Mouse (Mus musculus): ENCODE measurements around the gene Nedd8. TPM values are rescaled to one million over a fixed set of nuclear protein-coding genes. Genes with fewer than 3 reads are reported as not detected.

Gene Nedd8
- polyA plus RNA-seq, 1 experiment, result not detected

- Histone ChIP-seq H3K27ac (ENCODE audit: insufficient read depth, low read depth, low read length) (no peak overlapping the region), H3K4me3 (ENCODE audit: insufficient read depth, low read depth, low read length) (no peak overlapping the region), H3K4me1 (ENCODE audit: control insufficient read depth, insufficient read depth, low read length) (no peaks in the 10 kb centered on the region)
- TF ChIP-seq CTCF (IDR thresholded peaks at IDR 0.05; ENCODE audit: insufficient read depth, low read depth, low read length), result no peak
- TF ChIP-seq POLR2A (IDR thresholded peaks at IDR 0.05; ENCODE audit: insufficient read depth, low read depth, low read length), result no peak
- WGBS, result 22% methylated on average over 25 of the region's 25 CpGs
Observed at GRCm38 (mm10) chr14:55713007-55713728, 41.2 kb upstream of the Nedd8 start.

DNA sequence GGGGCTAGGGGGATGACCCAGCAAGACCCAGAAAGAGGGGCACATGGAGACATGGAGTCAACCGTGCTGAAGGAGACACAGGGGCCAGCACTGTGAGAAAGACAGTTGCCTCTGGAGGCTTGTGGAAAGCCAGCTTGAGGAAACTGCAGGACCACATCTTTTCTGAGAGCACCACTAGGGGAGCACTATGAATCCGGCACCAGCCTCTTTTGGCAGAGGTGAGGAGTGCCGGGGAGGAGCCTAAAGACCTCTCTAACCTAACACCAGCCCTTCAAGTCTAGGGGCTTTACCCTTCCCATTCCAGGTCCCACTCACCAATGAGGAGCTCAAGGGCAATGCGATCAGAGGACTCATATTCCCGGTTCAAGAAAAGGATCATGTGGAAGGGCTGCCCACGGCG, 39.9 kb upstream of the Nedd8 start:
- TF ChIP-seq CTCF (IDR thresholded peaks at IDR 0.05; ENCODE audit: insufficient read depth, low read depth, low read length) (no peak), POLR2A (IDR thresholded peaks at IDR 0.05; ENCODE audit: insufficient read depth, low read depth, low read length) (no peak)
- WGBS, result 82% methylated on average over 7 of the region's 7 CpGs
- no peak overlapping the region for H3K27ac ChIP-seq (ENCODE audit: insufficient read depth, low read depth, low read length)
- no peaks in the 10 kb centered on the region for H3K4me1 ChIP-seq (ENCODE audit: control insufficient read depth, insufficient read depth, low read length)
- no peak overlapping the region for H3K4me3 ChIP-seq (ENCODE audit: insufficient read depth, low read depth, low read length)

DNA sequence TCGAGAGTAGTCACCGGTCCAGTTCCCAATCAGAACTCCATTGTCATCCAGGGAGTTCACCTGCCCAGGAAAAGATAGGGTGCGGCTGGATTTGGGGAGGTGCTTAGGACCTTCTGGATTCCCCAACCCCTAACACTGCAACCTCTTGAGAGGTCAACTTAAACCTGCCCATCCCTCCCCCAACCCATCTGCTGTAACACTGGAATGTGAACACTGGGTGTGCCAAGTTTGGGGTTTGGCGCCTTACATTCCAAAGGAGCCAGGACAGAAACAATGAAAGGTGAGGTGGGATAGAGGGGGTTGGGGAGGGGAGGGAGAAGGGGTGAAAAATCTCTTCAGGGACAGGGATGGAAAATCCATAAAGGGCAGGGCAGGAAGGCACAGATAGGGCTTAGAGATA, 37.6 kb upstream of the Nedd8 start:
- H3K27ac ChIP-seq (ENCODE audit: insufficient read depth, low read depth, low read length), result no peak overlapping the region
- 86% methylated on average over 4 of the region's 4 CpGs for WGBS
- no peak overlapping the region for H3K4me3 ChIP-seq (ENCODE audit: insufficient read depth, low read depth, low read length)
- TF ChIP-seq POLR2A (IDR thresholded peaks at IDR 0.05; ENCODE audit: insufficient read depth, low read depth, low read length), result no peak
- TF ChIP-seq CTCF (IDR thresholded peaks at IDR 0.05; ENCODE audit: insufficient read depth, low read depth, low read length), result no peak
- no peaks in the 10 kb centered on the region for H3K4me1 ChIP-seq (ENCODE audit: control insufficient read depth, insufficient read depth, low read length)

- TF ChIP-seq POLR2A (IDR thresholded peaks at IDR 0.05; ENCODE audit: insufficient read depth, low read depth, low read length) (no peak), CTCF (IDR thresholded peaks at IDR 0.05; ENCODE audit: insufficient read depth, low read depth, low read length) (no peak)
- Histone ChIP-seq H3K4me1 (ENCODE audit: control insufficient read depth, insufficient read depth, low read length) (no peaks in the 10 kb centered on the region), H3K27ac (ENCODE audit: insufficient read depth, low read depth, low read length) (no peak overlapping the region), H3K4me3 (ENCODE audit: insufficient read depth, low read depth, low read length) (no peak overlapping the region)
- WGBS, result 95% methylated on average over 5 of the region's 5 CpGs
Observed at GRCm38 (mm10) chr14:55707397-55707796, 35.5 kb upstream of the Nedd8 start.

DNA sequence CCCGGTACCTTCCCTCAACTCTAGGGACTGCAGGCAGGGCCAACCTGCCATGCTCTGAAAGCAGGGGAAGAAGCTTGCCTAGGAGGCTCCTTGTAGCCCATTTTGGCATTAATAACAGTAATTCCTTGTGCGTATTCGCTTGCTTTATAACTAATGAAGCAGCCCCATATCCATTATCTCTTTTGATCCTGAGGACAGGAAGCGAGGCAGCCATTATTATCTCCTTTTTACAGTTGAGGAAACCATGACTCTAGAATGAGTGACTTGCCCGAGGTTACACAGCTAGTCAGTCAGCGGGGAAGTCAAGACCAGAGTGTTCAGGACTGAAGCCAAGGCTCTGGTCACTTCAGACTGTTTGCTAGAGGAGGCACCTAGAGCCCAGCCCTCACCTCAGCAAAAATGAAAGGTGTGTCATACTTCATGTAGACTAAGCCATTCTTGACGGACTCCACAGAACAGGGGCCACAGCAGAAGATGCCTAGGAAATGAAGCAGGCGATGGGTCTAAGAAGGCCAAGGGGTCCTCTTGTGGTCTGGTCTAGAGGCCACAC, 34.2 kb upstream of the Nedd8 start:
- 90% methylated on average over 8 of the region's 8 CpGs for WGBS
- H3K27ac ChIP-seq (ENCODE audit: insufficient read depth, low read depth, low read length), result no peak overlapping the region
- TF ChIP-seq POLR2A (IDR thresholded peaks at IDR 0.05; ENCODE audit: insufficient read depth, low read depth, low read length), result no peak
- TF ChIP-seq CTCF (IDR thresholded peaks at IDR 0.05; ENCODE audit: insufficient read depth, low read depth, low read length), result no peak
- H3K4me1 ChIP-seq (ENCODE audit: control insufficient read depth, insufficient read depth, low read length), result no peaks in the 10 kb centered on the region
- no peak overlapping the region for H3K4me3 ChIP-seq (ENCODE audit: insufficient read depth, low read depth, low read length)

DNA sequence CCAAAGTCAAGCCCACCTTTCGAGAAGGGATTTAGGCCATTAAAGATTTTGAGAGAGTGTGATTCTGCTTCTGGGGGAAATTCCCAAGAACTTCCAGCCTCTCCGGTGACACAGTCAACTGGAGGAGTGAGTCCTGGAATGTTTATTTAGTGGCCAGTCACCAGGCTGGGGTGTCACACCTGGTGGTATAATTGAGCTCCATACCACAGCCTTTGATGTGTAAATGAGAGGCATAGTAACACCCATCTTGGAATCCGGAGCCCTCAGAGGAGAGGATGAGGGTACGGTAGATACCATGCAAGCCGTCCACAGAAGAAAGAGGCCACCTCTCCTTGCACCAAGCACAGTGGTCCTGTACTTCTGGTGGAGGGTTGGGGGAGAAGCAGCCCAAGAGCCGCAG, 30.8 kb upstream of the Nedd8 start:
- no peak overlapping the region for H3K27ac ChIP-seq (ENCODE audit: insufficient read depth, low read depth, low read length)
- H3K4me1 ChIP-seq (ENCODE audit: control insufficient read depth, insufficient read depth, low read length), result peaks cover 3% of the 10 kb centered on the region; the same call in 1 of the 2 replicates
- TF ChIP-seq POLR2A (IDR thresholded peaks at IDR 0.05; ENCODE audit: insufficient read depth, low read depth, low read length), result no peak
- TF ChIP-seq CTCF (IDR thresholded peaks at IDR 0.05; ENCODE audit: insufficient read depth, low read depth, low read length), result no peak
- H3K4me3 ChIP-seq (ENCODE audit: insufficient read depth, low read depth, low read length), result no peak overlapping the region
- WGBS, result 81% methylated on average over 6 of the region's 6 CpGs

DNA sequence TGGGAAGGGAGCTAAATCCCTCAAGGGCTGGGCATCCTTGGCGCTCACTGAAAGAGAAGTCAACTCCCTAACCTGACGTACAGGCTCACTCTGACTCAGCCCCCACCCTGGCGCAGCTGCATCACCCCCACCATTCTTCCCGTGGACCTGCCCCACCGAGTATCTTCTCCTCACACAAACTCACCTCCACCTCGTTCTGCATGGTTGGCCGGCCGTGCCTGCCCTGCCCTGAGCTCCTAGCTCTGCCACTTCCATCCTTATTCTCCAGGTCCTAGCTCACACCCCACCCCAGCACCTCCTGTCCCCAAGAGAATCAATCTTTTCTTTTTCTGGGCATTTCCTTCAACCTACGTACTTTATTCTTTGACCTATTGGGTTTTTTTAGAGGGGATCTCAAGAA, 29.2 kb upstream of the Nedd8 start:
- WGBS, result 65% methylated on average over 9 of the region's 9 CpGs

DNA sequence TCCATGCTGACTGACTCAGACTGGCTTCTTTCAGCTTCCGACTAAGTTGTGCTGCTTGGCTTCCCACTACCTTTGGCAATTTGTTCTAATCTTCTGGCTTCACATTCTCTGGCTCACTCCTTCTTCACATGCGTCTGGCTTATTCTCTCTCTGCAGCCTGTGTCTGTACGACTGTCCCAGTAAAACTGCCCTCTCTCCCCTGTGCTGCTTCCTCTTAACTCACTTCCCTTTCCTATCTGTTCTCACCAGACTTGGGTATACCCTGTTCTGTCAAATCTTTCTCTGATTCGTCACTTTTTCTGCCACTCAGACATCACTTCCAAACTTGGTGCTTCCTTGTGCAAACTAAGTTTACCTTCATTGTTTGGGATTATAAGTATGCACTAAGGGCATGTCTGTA, 25.3 kb upstream of the Nedd8 start:
- Histone ChIP-seq H3K4me3 (ENCODE audit: insufficient read depth, low read depth, low read length) (no peak overlapping the region), H3K4me1 (ENCODE audit: control insufficient read depth, insufficient read depth, low read length) (peaks cover 8% of the 10 kb centered on the region), H3K27ac (ENCODE audit: insufficient read depth, low read depth, low read length) (no peak overlapping the region)
- WGBS, result 88% methylated on average over 4 of the region's 4 CpGs
- no peak for TF ChIP-seq CTCF (IDR thresholded peaks at IDR 0.05; ENCODE audit: insufficient read depth, low read depth, low read length)
- no peak for TF ChIP-seq POLR2A (IDR thresholded peaks at IDR 0.05; ENCODE audit: insufficient read depth, low read depth, low read length)

More for the DNA sequence above, 29.2 kb upstream of the Nedd8 start:
- H3K4me3 ChIP-seq (ENCODE audit: insufficient read depth, low read depth, low read length), result no peak overlapping the region
- H3K27ac ChIP-seq (ENCODE audit: insufficient read depth, low read depth, low read length), result no peak overlapping the region
- TF ChIP-seq POLR2A (IDR thresholded peaks at IDR 0.05; ENCODE audit: insufficient read depth, low read depth, low read length), result no peak
- TF ChIP-seq CTCF (IDR thresholded peaks at IDR 0.05; ENCODE audit: insufficient read depth, low read depth, low read length), result no peak
- H3K4me1 ChIP-seq (ENCODE audit: control insufficient read depth, insufficient read depth, low read length), result peaks cover 3% of the 10 kb centered on the region; the same call in 1 of the 2 replicates

DNA sequence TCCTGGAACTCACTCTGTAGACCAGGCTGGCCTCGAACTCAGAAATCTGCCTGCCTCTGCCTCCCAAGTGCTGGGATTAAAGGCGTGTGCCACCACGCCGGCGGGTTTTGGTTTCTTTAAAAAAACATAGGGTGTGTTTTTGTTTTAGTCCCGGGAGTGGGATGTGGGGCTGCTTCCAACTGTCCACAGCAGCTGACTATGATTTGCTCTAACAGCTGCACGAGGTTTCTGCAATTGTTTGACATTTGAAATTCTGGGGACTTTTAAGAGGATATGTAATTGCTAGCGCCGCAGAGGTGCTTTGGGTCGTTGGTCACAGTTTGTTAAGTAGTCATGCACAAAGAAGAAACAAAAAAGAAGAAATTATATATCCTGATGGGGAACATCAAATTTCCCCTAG, 17.5 kb upstream of the Nedd8 start:
- 77% methylated on average over 10 of the region's 10 CpGs for WGBS
- TF ChIP-seq CTCF (IDR thresholded peaks at IDR 0.05; ENCODE audit: insufficient read depth, low read depth, low read length) (no peak), POLR2A (IDR thresholded peaks at IDR 0.05; ENCODE audit: insufficient read depth, low read depth, low read length) (no peak)
- Histone ChIP-seq H3K27ac (ENCODE audit: insufficient read depth, low read depth, low read length) (no peak overlapping the region), H3K4me1 (ENCODE audit: control insufficient read depth, insufficient read depth, low read length) (peaks cover 5% of the 10 kb centered on the region), H3K4me3 (ENCODE audit: insufficient read depth, low read depth, low read length) (no peak overlapping the region)
